Mouse (Mus musculus): ENCODE measurements around the gene Synpo2. TPM values are rescaled to one million over a fixed set of nuclear protein-coding genes. Genes with fewer than 3 reads are reported as not detected.

The Synpo2 gene
- polyA plus RNA-seq, 1 experiment = 7.2 TPM

GRCm38 (mm10) chr3:123266753-123267651, 31.1 kb upstream of the Synpo2 start, which contains the start of gene Sec24d:
TSS of gene Sec24d (plus strand) at chr3:123267455.
- H3K79me2 ChIP-seq (ENCODE audit: control insufficient read depth, insufficient read depth) = peaks cover 43% of the 10 kb centered on the region
- no peaks in the 10 kb centered on the region for H3K27me3 ChIP-seq (ENCODE audit: control insufficient read depth, insufficient read depth, insufficient read length)
- H3K36me3 ChIP-seq (ENCODE audit: control insufficient read depth, insufficient read depth) = peaks cover 32% of the 10 kb centered on the region
- peak within 1 kb of the TSS; percentile 91 for H3ac ChIP-seq (ENCODE audit: control insufficient read depth, insufficient read length, low read depth)
- H3K4me3 ChIP-seq (ENCODE audit: insufficient read depth, poor library complexity, severe bottlenecking) = peak within 1 kb of the TSS; percentile 89
- H3K79me3 ChIP-seq (ENCODE audit: low read depth) = peaks cover 36% of the 10 kb centered on the region
- TF ChIP-seq USF1 (IDR thresholded peaks at IDR 0.05; ENCODE audit: low read depth) (no peak), MAX (IDR thresholded peaks at IDR 0.05) (no peak), CEBPB (IDR thresholded peaks at IDR 0.05; ENCODE audit: low read depth) (no peak), CTCF (IDR thresholded peaks at IDR 0.05; ENCODE audit: control insufficient read depth, insufficient read depth, insufficient read length) (no peak), MYOG (IDR thresholded peaks at IDR 0.05; ENCODE audit: control insufficient read depth, extremely low read depth, insufficient read length) (no peak), MYOD1 (IDR thresholded peaks at IDR 0.05; ENCODE audit: control insufficient read depth, insufficient read length, low read depth) (no peak)

GRCm38 (mm10) chr3:123264706-123265105, 28.8 kb upstream of the Synpo2 start:
- Histone ChIP-seq H3K79me3 (ENCODE audit: low read depth) (peaks cover 15% of the 10 kb centered on the region), H3ac (ENCODE audit: control insufficient read depth, insufficient read length, low read depth) (no peak overlapping the region), H3K4me3 (ENCODE audit: insufficient read depth, poor library complexity, severe bottlenecking) (no peak overlapping the region), H3K27me3 (ENCODE audit: control insufficient read depth, insufficient read depth, insufficient read length) (no peaks in the 10 kb centered on the region), H3K79me2 (ENCODE audit: control insufficient read depth, insufficient read depth) (peaks cover 20% of the 10 kb centered on the region), H3K36me3 (ENCODE audit: control insufficient read depth, insufficient read depth) (peaks cover 9% of the 10 kb centered on the region)
- no peak for TF ChIP-seq CTCF (IDR thresholded peaks at IDR 0.05; ENCODE audit: control insufficient read depth, insufficient read depth, insufficient read length)
- TF ChIP-seq MYOD1 (IDR thresholded peaks at IDR 0.05; ENCODE audit: control insufficient read depth, insufficient read length, low read depth) = no peak
- TF ChIP-seq MYOG (IDR thresholded peaks at IDR 0.05; ENCODE audit: control insufficient read depth, extremely low read depth, insufficient read length) = no peak
- no peak for TF ChIP-seq FOSL1 (IDR thresholded peaks at IDR 0.05; ENCODE audit: insufficient read depth, low read length, poor library complexity, severe bottlenecking)
- no peak for TF ChIP-seq MAX (IDR thresholded peaks at IDR 0.05)
- no peak for TF ChIP-seq CEBPB (IDR thresholded peaks at IDR 0.05; ENCODE audit: low read depth)

- TF ChIP-seq CTCF (IDR thresholded peaks at IDR 0.05; ENCODE audit: control insufficient read depth, insufficient read depth, insufficient read length) = no peak
- TF ChIP-seq MYOG (IDR thresholded peaks at IDR 0.05; ENCODE audit: control insufficient read depth, extremely low read depth, insufficient read length) = no peak
- no peak for TF ChIP-seq MAX (IDR thresholded peaks at IDR 0.05)
- no peak for TF ChIP-seq CEBPB (IDR thresholded peaks at IDR 0.05; ENCODE audit: low read depth)
- TF ChIP-seq FOSL1 (IDR thresholded peaks at IDR 0.05; ENCODE audit: insufficient read depth, low read length, poor library complexity, severe bottlenecking) = no peak
- TF ChIP-seq USF1 (IDR thresholded peaks at IDR 0.05; ENCODE audit: low read depth) = no peak
- no peak for TF ChIP-seq MYOD1 (IDR thresholded peaks at IDR 0.05; ENCODE audit: control insufficient read depth, insufficient read length, low read depth)
- no peaks in the 10 kb centered on the region for H3K36me3 ChIP-seq (ENCODE audit: control insufficient read depth, insufficient read depth)
- H3K27me3 ChIP-seq (ENCODE audit: control insufficient read depth, insufficient read depth, insufficient read length) = no peaks in the 10 kb centered on the region
- H3K79me3 ChIP-seq (ENCODE audit: low read depth) = no peaks in the 10 kb centered on the region
- H3K79me2 ChIP-seq (ENCODE audit: control insufficient read depth, insufficient read depth) = no peaks in the 10 kb centered on the region
- H3ac ChIP-seq (ENCODE audit: control insufficient read depth, insufficient read length, low read depth) = no peak overlapping the region
- no peak overlapping the region for H3K4me3 ChIP-seq (ENCODE audit: insufficient read depth, poor library complexity, severe bottlenecking)
Measured at GRCm38 (mm10) chr3:123258709-123259108, 22.8 kb upstream of the Synpo2 start.

GRCm38 (mm10) chr3:123256181-123257101, 20.5 kb upstream of the Synpo2 start:
- Histone ChIP-seq H3K36me3 (ENCODE audit: control insufficient read depth, insufficient read depth) (no peaks in the 10 kb centered on the region), H3ac (ENCODE audit: control insufficient read depth, insufficient read length, low read depth) (no peak overlapping the region), H3K79me2 (ENCODE audit: control insufficient read depth, insufficient read depth) (no peaks in the 10 kb centered on the region), H3K79me3 (ENCODE audit: low read depth) (no peaks in the 10 kb centered on the region), H3K27me3 (ENCODE audit: control insufficient read depth, insufficient read depth, insufficient read length) (no peaks in the 10 kb centered on the region), H3K4me3 (ENCODE audit: insufficient read depth, poor library complexity, severe bottlenecking) (no peak overlapping the region)
- TF ChIP-seq MYOD1 (IDR thresholded peaks at IDR 0.05; ENCODE audit: control insufficient read depth, insufficient read length, low read depth) (peak; percentile 35), CEBPB (IDR thresholded peaks at IDR 0.05; ENCODE audit: low read depth) (no peak)

GRCm38 (mm10) chr3:123245646-123246045, 9.7 kb upstream of the Synpo2 start:
- no peak for TF ChIP-seq MAX (IDR thresholded peaks at IDR 0.05)
- no peak for TF ChIP-seq USF1 (IDR thresholded peaks at IDR 0.05; ENCODE audit: low read depth)
- TF ChIP-seq MYOD1 (IDR thresholded peaks at IDR 0.05; ENCODE audit: control insufficient read depth, insufficient read length, low read depth) = no peak
- TF ChIP-seq CEBPB (IDR thresholded peaks at IDR 0.05; ENCODE audit: low read depth) = no peak
- no peak for TF ChIP-seq FOSL1 (IDR thresholded peaks at IDR 0.05; ENCODE audit: insufficient read depth, low read length, poor library complexity, severe bottlenecking)
- TF ChIP-seq MYOG (IDR thresholded peaks at IDR 0.05; ENCODE audit: control insufficient read depth, extremely low read depth, insufficient read length) = no peak
- TF ChIP-seq CTCF (IDR thresholded peaks at IDR 0.05; ENCODE audit: control insufficient read depth, insufficient read depth, insufficient read length) = no peak
- no peak overlapping the region for H3ac ChIP-seq (ENCODE audit: control insufficient read depth, insufficient read length, low read depth)
- no peak overlapping the region for H3K4me3 ChIP-seq (ENCODE audit: insufficient read depth, poor library complexity, severe bottlenecking)
- H3K79me2 ChIP-seq (ENCODE audit: control insufficient read depth, insufficient read depth) = no peaks in the 10 kb centered on the region
- H3K36me3 ChIP-seq (ENCODE audit: control insufficient read depth, insufficient read depth) = no peaks in the 10 kb centered on the region
- H3K27me3 ChIP-seq (ENCODE audit: control insufficient read depth, insufficient read depth, insufficient read length) = no peaks in the 10 kb centered on the region
- no peaks in the 10 kb centered on the region for H3K79me3 ChIP-seq (ENCODE audit: low read depth)

All from C2C12 (cell line).